Mouse (Mus musculus) heart, adult 11 months (tissue): ENCODE measurements around the gene Il9r.

Experiments
- DNase-seq: peaks from one replicate; pipeline ENCODE4 v3.0.0; 2022

Gene Il9r

DNA sequence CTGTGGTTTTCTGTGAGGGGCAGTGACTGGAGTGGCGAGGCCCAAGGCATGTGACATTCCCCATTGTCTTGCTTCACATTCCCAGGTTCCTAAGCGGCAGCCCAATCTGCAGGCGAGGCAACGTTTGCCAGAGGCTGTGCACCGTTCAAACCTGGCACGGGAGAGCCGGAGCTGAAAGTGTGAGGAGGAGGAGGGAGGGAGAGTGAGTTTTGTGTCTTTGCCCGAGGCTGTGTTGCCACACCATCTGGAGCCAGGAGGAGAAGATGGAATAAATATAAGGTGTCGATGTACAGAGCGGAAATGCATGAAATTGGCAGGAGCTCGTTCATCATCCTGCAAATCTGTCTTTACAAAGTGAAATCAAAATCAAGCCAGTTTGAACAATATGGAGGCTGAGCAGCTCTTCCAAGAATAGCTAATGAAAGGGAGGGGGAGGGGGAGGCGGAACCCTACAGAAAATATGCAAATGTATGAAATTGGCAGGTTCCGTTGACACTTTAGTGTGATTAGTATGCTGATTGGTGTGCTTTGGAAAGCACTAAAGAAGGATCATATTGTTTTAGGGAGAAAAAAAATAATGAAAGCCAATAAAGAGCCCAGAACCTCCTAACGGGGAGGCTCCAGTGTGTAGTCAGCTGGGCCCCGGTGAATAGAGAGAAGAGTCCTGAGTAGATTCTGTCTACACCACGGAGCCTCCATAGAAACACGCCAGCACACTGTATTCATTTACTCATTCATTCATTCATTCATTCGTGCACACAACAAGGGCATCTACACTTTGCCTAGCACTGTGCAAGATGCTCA, 42.1 kb downstream of the Il9r start:
- peak; percentile 19 for DNase-seq

DNA sequence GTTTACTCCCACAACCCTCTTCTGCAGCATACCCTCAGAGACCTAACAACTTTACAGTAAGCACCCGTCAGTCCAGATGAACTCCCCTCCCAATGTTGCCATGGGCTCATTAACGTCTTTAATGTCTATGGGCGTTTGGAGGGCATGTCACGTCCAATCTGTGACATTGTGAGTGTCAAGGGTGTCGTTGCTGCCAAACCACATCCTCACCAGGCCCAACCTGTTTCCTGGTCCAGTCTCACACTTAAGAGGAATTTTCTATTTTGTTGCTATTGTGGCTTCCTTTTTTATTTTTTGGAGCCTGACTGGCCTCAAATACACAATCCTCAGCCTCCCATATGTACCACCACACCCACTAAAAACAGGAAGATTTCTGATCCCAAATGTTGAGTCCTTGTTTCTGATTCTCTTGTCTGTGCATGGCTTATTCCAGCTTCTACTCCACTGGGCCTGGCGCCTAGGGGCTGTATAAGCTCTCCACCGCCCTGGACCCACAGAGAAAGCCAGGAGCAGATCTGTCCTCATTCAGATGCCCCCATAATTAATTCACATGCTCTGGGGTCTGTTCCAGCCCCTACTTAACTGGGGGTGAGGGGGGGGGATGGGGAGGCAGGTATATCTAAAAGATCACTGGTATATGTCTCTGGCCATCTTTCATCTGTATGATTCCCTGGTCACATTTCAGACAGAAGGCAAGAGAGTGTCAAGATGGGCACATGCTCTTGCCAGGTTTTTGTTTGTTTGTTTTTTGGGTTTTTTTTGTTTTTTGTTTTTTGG, 43.0 kb downstream of the Il9r start:
- DNase-seq: peak; percentile 30

DNA sequence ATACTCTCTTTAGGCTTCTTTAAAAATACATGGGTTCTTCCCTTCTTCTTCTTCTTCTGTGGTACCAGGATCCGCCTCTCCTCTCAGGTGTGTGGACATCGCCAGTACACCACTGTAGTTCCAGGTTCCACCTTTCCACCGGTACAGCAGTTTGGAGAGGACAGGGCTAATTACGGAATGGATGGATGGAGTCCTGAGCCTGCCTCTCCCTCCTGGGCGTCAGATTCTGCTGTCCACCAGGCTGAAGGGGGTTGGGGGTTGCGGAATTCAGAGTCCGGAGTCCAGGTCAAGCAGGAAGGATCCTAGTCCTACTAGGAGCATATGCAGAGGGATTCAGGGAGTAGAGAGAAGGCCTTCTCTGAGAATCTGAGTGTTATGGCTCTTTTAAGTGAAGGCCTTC, 46.9 kb downstream of the Il9r start:
- peak; percentile 66 for DNase-seq

DNA sequence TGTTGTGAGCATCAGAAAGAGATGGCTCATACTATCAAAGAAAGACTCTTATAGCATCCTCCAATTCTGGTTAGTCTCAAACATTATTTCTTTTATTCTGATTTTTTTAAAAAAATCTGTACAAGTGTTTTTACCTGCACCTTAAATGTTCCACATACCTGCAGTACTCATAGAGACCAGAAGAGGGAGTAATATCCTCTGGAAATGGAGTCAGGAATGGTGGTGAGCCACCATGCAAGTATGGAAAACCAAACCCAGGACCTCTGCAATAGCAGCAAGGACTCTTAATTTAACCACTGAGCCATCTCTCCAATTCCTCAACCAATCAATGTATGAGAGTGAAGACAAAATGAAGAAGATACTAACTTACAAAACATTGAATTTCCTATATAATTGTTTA, 47.3 kb downstream of the Il9r start:
- peak; percentile 2 for DNase-seq

DNA sequence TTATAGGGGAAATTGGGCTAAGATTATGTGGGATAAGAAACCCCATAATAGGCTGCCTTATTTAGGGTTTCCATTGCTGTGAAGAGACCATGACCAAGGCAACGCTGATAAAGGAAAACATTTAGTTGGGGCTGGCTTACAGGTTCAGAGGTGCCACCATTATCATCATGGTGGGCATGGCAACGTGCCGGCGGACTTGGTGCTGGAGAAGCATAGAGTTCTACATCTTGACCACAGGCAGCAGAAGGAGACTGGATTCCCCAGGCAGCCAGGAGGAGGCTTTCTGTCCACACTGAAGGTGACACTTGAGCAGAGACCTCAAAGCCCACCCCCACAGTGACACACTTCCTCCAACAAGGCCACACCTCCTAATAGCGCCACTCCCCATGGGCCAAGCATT, 48.8 kb downstream of the Il9r start:
- DNase-seq: peak; percentile 78

DNA sequence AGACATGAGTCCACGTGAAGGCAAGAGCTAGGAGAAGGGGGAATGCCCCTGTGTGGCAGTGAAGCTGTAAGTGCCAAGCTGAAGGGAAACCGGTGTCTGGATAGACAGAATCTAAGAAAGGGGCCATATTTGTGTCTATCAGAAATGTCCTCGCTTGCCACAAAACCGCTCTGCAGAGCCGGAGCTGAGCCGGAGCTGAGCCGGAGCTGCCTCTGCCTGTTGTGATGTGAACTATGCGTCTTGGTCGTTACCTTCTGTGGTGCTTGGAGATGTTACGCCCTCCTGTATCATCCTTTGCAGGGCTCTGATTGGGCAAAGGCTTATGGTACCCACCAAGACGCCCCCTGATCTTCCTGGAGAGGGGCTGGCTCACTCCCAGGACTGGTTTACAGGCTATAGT, 50.5 kb downstream of the Il9r start:
- DNase-seq: peak; percentile 67

DNA sequence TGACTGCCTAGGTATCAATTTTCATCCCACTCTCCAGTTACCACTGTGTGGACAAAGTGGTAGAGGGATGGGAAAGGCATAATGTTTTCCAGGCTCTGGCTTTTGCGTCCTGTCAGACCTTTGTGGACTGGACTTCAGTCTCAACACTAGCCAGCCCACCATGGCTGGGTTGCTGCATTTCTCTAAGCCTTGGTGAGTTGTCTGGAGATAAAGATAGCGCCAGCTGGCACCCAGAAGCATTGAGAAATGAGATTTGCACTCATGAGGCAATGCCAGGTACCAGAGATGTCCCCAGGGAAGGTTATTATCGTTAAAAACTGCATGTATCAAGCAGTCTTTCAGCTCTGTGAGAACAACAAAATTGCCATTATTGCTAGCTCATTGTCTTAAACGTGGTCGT, 57.3 kb downstream of the Il9r start:
- DNase-seq: peak; percentile 82

DNA sequence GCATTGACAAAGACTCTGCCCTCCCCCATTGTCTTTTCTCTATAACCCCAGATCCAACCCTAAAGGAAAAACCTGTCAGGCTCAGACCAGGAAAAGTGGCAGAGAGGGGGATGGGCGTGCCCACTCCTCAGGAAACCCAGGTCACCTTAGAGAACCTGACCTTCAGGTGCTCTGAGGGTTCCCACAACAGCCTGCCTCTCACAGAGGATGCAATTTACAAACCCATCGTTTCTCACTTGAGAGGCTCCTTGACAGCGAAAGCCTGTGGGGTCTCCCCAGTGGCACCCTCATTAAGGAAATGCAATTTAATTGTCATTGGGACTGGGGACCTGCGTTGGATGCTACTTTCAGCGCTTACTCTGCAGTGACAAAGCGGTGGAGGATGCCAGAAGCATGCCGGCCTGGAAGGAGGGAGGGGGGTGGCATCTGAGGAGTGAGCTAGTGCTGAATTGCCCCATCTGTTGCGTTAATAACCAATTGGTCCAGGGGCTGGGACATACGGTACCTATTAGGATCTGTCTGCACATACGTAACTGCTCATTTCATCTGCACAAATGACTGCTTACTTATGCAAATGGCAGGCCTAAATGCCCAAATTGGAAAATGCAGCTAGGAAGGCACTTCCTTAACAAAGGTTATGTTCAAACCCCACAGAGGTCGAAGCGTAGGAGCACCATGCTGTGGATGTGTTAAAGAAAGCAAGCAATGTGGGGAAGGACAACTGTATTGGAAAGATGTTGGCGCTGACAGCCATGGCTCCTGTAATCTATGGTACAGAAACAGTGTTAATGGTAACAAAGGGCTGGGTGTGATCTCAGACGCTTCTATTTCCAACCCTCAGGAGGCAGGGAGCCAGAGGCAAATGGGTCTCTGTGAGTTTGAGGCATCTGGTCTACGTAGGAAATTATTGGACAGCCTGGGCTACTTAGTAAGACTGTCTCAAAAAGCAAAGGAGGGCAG, 58.2 kb downstream of the Il9r start:
- DNase-seq: peak; percentile 76

DNA sequence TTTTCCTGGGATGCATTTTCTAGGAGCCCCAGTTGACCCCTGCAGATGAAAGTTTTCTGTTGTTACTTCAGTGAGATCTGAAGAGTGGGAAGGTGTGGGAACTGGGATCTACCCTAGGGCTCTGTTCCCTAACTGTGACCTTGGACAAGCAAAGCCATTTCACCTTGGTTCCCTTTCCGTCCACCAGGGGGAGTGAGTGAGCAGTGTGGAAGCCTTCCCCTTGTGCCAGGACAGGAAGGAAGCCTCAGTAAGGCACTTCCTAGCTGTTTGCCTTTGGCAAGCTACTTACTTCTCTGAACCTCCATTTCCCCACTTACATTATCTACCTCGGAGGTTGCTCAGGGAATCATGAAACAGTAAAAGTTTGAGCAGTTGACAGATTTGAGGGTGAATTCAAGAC, 59.0 kb downstream of the Il9r start:
- peak; percentile 81 for DNase-seq

DNA sequence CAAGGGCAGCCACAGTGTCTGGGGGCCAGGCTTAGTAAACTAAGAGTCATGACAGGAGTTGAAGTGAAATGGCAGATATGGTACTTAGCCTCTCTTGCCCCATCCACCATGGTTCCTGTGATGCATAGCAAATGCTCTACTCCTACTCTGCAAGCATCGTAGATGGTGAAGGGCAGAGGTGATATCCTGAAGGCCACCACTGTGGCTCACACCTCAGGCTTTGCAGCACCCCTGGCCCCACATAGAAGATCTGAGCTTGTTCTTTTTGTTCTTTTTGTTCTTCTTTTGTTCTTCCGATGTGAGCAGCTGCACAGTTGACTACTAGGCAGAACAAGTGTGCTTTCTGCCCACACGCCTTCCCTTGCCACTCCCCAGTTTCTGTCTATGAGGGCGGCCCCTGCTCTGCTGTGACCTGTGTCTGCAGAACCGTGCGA, 60.5 kb downstream of the Il9r start:
- peak; percentile 59 for DNase-seq

DNA sequence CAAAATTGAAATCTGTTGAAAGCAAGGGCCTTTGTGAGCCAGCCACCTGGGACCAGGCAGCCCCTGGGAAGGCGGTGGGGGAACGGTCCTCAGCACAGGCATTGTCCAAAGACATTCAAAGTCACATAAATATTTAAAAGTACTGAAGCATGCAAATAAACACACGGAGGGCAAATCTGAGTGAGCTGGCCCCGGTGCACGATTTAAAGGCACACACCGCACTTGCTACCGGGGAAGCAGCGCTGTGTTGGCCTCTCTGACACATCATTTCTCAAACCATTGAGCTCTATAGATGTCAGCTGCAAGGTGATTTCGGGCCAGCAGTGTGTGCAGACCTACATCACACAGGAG, 61.5 kb downstream of the Il9r start:
- peak; percentile 84 for DNase-seq

DNA sequence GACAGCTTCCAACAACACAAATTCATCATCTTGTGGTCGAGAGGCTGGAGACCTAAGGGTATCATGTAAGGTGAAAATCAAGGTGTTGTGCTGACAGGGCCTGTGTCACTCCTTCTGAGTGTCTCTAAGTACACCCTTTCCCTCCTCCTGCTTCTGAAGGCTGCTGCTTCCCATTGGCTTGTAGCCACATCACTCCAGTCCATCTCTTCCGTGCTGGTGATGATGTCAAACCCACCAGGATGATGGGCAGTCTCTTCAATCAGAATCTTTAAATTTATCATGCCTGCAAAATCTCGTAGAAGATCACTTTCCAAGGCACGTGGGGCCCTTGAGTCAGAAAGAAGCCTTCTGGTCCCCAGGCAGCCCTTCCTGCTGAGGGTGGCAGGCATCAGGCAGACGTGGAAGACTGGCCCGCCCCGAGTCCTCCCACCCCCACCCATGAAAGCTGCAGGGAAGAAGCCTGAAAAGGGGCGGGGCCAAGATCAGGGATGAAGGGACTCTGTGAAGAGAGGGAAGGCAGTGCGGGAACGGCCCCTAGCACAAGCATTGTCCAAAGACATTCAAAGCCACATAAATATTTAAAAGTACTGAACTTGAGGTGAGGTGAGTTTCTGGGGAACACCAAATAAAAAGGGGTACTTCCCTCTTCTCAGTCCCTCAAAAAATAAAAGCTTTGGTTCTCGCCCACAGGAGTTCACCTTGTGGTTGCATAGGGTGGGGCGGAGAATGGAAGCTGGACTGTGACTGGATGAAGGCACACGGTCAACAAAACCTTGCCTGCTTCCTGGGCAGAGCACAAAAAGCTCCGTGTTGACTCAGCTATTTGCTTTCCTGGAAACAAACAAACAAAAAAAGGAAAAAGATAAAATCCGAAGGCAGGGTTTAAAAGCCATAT, 62.1 kb downstream of the Il9r start:
- DNase-seq: peak; percentile 60
